Comparison of ENCODE assay signal across 12 mouse cellular contexts in genomic region chr15:62229491-62230283, GRCm38 (mm10).
DNase-seq lines count a peak whose midpoint lies in the region; ATAC-seq and TF ChIP-seq lines count a peak whose summit lies in the region.
"Had no signal": no experiment of that assay in that cellular context is flagged by ENCODE, and none has a peak within 500 bp of the region (broad histone marks: within the 10 kb centered on the region; RNA-seq: fewer than 3 reads in every experiment).

No protein-coding gene starts in this region.

- DNase-seq in adrenal gland, postnatal 10 days: peak; percentile 62
- DNase-seq in adrenal gland, postnatal 4 days (ENCODE audit: low spot score in 2 of 2): no peak
- peak; percentile 38 for DNase-seq in midbrain, postnatal 0 days (ENCODE audit: low spot score)
- no peak for DNase-seq in midbrain, embryonic 14.5 days
- peak; percentile 55 for DNase-seq in lung, postnatal 36 days
- DNase-seq in spleen, postnatal 4 days (ENCODE audit: low spot score in 2 of 2): no peak
- DNase-seq: kidney, adult 11 months had no signal

- no peaks in the 10 kb centered on the region for H3K36me3 ChIP-seq in midbrain, postnatal 0 days (ENCODE audit: insufficient read depth, low read length)
- H3K36me3 ChIP-seq in midbrain, embryonic 14.5 days (ENCODE audit: control insufficient read depth, insufficient read depth, low read length): no peaks in the 10 kb centered on the region
- H3K36me3 ChIP-seq in heart, embryonic 16.5 days (ENCODE audit: control insufficient read depth, insufficient read depth): no peaks in the 10 kb centered on the region
- H3K36me3 ChIP-seq: embryonic facial prominence, embryonic 13.5 days; stomach, embryonic 15.5 days had no signal

- H3K4me1 ChIP-seq in midbrain, postnatal 0 days (ENCODE audit: insufficient read depth, low read length): no peaks in the 10 kb centered on the region
- no peaks in the 10 kb centered on the region for H3K4me1 ChIP-seq in midbrain, embryonic 14.5 days (ENCODE audit: control insufficient read depth, insufficient read depth, low read length)
- H3K4me1 ChIP-seq in heart, embryonic 16.5 days (ENCODE audit: control insufficient read depth, insufficient read depth, low read length): peaks cover 13% of the 10 kb centered on the region
- H3K4me1 ChIP-seq: embryonic facial prominence, embryonic 13.5 days; stomach, embryonic 15.5 days had no signal

- no peak overlapping the region for H3K4me2 ChIP-seq in midbrain, postnatal 0 days (ENCODE audit: low read depth, low read length, poor library complexity, severe bottlenecking)
- H3K4me2 ChIP-seq in midbrain, embryonic 14.5 days (ENCODE audit: low read length): no peak overlapping the region
- no peak overlapping the region for H3K4me2 ChIP-seq in heart, embryonic 16.5 days (ENCODE audit: low read depth, low read length)
- H3K4me2 ChIP-seq: embryonic facial prominence, embryonic 13.5 days; stomach, embryonic 15.5 days had no signal

- WGBS in midbrain, postnatal 0 days: 66% methylated on average over 8 of the region's 8 CpGs
- WGBS in midbrain, embryonic 14.5 days: 78% methylated on average over 8 of the region's 8 CpGs
- 58% methylated on average over 8 of the region's 8 CpGs for WGBS in heart, embryonic 16.5 days

- H3K4me3 ChIP-seq in midbrain, postnatal 0 days (ENCODE audit: low read depth, low read length): no peak overlapping the region
- H3K4me3 ChIP-seq in midbrain, embryonic 14.5 days (replicated peaks; ENCODE audit: low read depth, low read length): no peak overlapping the region
- no peak overlapping the region for H3K4me3 ChIP-seq in heart, embryonic 16.5 days (ENCODE audit: low read length)
- H3K4me3 ChIP-seq: embryonic facial prominence, embryonic 13.5 days; megakaryocyte, embryonic 14.5 days; stomach, embryonic 15.5 days had no signal

- ATAC-seq in midbrain, postnatal 0 days (ENCODE audit: low FRiP score): no peak
- no peak for ATAC-seq in midbrain, embryonic 14.5 days (ENCODE audit: low FRiP score, low TSS enrichment)
- no peak for ATAC-seq in heart, embryonic 16.5 days (replicated peaks; ENCODE audit: extremely low read depth, insufficient read depth, low FRiP score)
- no peak for ATAC-seq in megakaryocyte-erythroid progenitor cell, adult 5-6 weeks (replicated peaks; ENCODE audit: low FRiP score, low TSS enrichment, poor library complexity, severe bottlenecking)

- H3K9me3 ChIP-seq in midbrain, postnatal 0 days (ENCODE audit: low read length): no peaks in the 10 kb centered on the region
- H3K9me3 ChIP-seq in midbrain, embryonic 14.5 days (ENCODE audit: control insufficient read depth, low read length): no peaks in the 10 kb centered on the region
- H3K9me3 ChIP-seq in heart, embryonic 16.5 days (replicated peaks; ENCODE audit: control insufficient read depth, low read length): no peaks in the 10 kb centered on the region
- H3K9me3 ChIP-seq: embryonic facial prominence, embryonic 13.5 days; megakaryocyte, embryonic 14.5 days; stomach, embryonic 15.5 days had no signal

- H3K27ac ChIP-seq in midbrain, postnatal 0 days (ENCODE audit: low read depth, low read length): no peak overlapping the region
- H3K27ac ChIP-seq in midbrain, embryonic 14.5 days (replicated peaks; ENCODE audit: low read depth, low read length): no peak overlapping the region
- peak overlapping the region; percentile 48 for H3K27ac ChIP-seq in heart, embryonic 16.5 days (ENCODE audit: low read length)
- H3K27ac ChIP-seq: embryonic facial prominence, embryonic 13.5 days; stomach, embryonic 15.5 days had no signal

- TF ChIP-seq CTCF in midbrain, postnatal 0 days (IDR thresholded peaks at IDR 0.05): no peak

- no peaks in the 10 kb centered on the region for H3K27me3 ChIP-seq in midbrain, postnatal 0 days (ENCODE audit: insufficient read depth, low read length)
- H3K27me3 ChIP-seq in midbrain, embryonic 14.5 days (ENCODE audit: control insufficient read depth, insufficient read depth, low read length): no peaks in the 10 kb centered on the region
- H3K27me3 ChIP-seq in heart, embryonic 16.5 days (ENCODE audit: control insufficient read depth, insufficient read depth, low read length): no peaks in the 10 kb centered on the region
- H3K27me3 ChIP-seq: embryonic facial prominence, embryonic 13.5 days; megakaryocyte, embryonic 14.5 days; stomach, embryonic 15.5 days had no signal

- no peak overlapping the region for H3K9ac ChIP-seq in midbrain, postnatal 0 days (replicated peaks; ENCODE audit: low read length, poor library complexity, severe bottlenecking)
- H3K9ac ChIP-seq in midbrain, embryonic 14.5 days (replicated peaks; ENCODE audit: low read length): no peak overlapping the region
- H3K9ac ChIP-seq in heart, embryonic 16.5 days (ENCODE audit: low read length): no peak overlapping the region
- H3K9ac ChIP-seq: embryonic facial prominence, embryonic 13.5 days; stomach, embryonic 15.5 days had no signal

Comparison
In these comparisons a context has a peak if more than half of its experiments do, and no peak if none do; other contexts are left out.
1. DNase-seq: peak in adrenal gland, postnatal 10 days (single experiment), midbrain, postnatal 0 days (single experiment) and lung, postnatal 36 days (single experiment); none in adrenal gland, postnatal 4 days (0 of 2), midbrain, embryonic 14.5 days (single experiment) and spleen, postnatal 4 days (0 of 2).